Mouse (Mus musculus) hindbrain, embryonic 14.5 days (tissue): ENCODE measurements at regions not wholly inside any gene's neighbourhood (a gene's known extent, or its start where the extent isn't known, plus 50 kb on each side); places are given as distances from the start of the nearest gene placed in this dataset.
A peak's percentile ranks its signal among the peaks of the same experiment; 100 is the strongest.

ENCODE experiments used
- ATAC-seq: fragments of 200-750 bp; cut with Nextera tagmentation; 2 replicates; pipeline ENCODE4 v1.8.0; 2017; ENCODE audit warnings: moderate number of reproducible peaks, mild to moderate bottlenecking, moderate TSS enrichment, moderate library complexity; ENCODE audit not compliant: low FRiP score
- DNase-seq: peaks from one replicate; pipeline ENCODE4 v3.0.0-alpha.2; 2015; ENCODE audit warnings: low spot score
- H3K27ac ChIP-seq: fragments of 300-500 bp; sonication (generic); 2 replicates; pipeline ENCODE4 v1.5.1; 2014; ENCODE audit warnings: mild to moderate bottlenecking, moderate library complexity
- H3K27me3 ChIP-seq: fragments of 300-500 bp; sonication (generic); 2 replicates; pipeline ENCODE4 v1.6.1; 2014; ENCODE audit warnings: mild to moderate bottlenecking, low read length, mixed read lengths; ENCODE audit not compliant: control insufficient read depth, insufficient read depth
- H3K36me3 ChIP-seq: fragments of 300-500 bp; sonication (generic); replicated peaks from 2 replicates; pipeline ENCODE4 v1.6.1; 2014; ENCODE audit not compliant: control insufficient read depth, insufficient read depth
- H3K4me1 ChIP-seq: fragments of 300-500 bp; sonication (generic); replicated peaks from 2 replicates; pipeline ENCODE4 v1.6.1; 2014; ENCODE audit warnings: antibody characterized with exemption, low read length, mixed read lengths; ENCODE audit not compliant: control insufficient read depth, insufficient read depth
- H3K4me2 ChIP-seq: fragments of 300-500 bp; sonication (generic); replicated peaks from 2 replicates; pipeline ENCODE4 v1.6.1; 2014; ENCODE audit warnings: mild to moderate bottlenecking, moderate library complexity
- H3K4me3 ChIP-seq: fragments of 300-500 bp; sonication (generic); replicated peaks from 2 replicates; pipeline ENCODE4 v1.5.1; 2014; ENCODE audit warnings: mild to moderate bottlenecking, low read length
- H3K9ac ChIP-seq: fragments of 300-500 bp; sonication (generic); 2 replicates; pipeline ENCODE4 v1.6.1; 2014
- H3K9me3 ChIP-seq: fragments of 300-500 bp; sonication (generic); 2 replicates; pipeline ENCODE4 v1.6.1; 2016; ENCODE audit warnings: low read length; ENCODE audit not compliant: control insufficient read depth
- WGBS: fragments of 180-500 bp; shearing (Covaris S2); extraction: QIAGEN DNeasy Blood & Tissue Kit; methylation state at CpG from one replicate; pipeline ENCODE4 v1.1.7; 2014; 5-methylcytosine and 5-hydroxymethylcytosine counted together

GRCm38 (mm10) chr9:112608932-112609331 lies 373.2 kb upstream of the Arpp21 start:
- H3K9me3 ChIP-seq = no peaks in the 10 kb centered on the region
- no peaks in the 10 kb centered on the region for H3K36me3 ChIP-seq
- H3K4me2 ChIP-seq = no peak overlapping the region
- H3K4me3 ChIP-seq = no peak overlapping the region
- WGBS = 90% methylated on average over 4 of the region's 4 CpGs
- DNase-seq (no peak), ATAC-seq (no peak)
- H3K27ac ChIP-seq = no peak overlapping the region
- no peak overlapping the region for H3K9ac ChIP-seq
- H3K4me1 ChIP-seq = no peaks in the 10 kb centered on the region
- no peaks in the 10 kb centered on the region for H3K27me3 ChIP-seq

DNA sequence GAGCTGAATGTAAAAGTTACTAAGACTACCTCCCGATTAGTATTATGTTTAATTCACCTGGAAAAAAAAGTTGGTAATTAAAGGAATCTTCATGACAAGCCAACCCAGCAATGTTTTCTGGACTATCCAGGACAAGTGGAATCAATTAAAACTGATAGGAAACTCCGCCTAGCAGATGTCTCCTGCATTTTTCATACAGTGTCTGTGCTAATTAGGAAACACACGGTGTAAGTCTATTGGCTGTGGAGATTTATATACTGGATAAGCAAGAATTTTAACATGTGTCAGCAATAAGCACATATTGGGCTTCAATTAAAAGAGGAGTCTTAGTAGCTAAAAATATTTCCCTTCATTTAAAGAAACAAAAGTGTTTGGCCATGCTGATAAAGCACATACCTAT lies 371.5 kb upstream of the Arpp21 start:
- no peak for DNase-seq

DNA sequence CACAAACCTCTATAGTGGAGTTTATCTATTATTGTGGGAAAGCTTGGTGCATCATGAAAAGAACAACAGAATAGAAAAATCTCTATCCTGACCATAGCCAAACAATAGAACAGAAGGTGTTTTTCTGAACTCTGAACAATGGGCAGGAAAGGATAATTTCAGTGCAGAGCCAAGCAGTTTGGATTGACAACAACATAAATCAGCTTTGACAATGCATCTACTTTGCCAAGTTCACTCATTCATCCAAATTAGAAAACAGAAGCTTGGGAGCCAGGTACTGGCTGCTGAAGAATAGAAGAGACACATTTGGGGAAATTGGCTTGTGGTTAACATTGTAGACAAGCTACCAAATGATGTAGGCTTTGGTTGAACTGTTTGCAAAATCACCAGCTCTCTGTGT lies 360.0 kb upstream of the Arpp21 start:
- no peaks in the 10 kb centered on the region for H3K9me3 ChIP-seq
- no peaks in the 10 kb centered on the region for H3K4me1 ChIP-seq
- DNase-seq (peak; percentile 35), ATAC-seq (no peak)
- H3K27me3 ChIP-seq = no peaks in the 10 kb centered on the region
- H3K36me3 ChIP-seq = no peaks in the 10 kb centered on the region
- no peak overlapping the region for H3K4me2 ChIP-seq
- no peak overlapping the region for H3K27ac ChIP-seq
- H3K4me3 ChIP-seq = no peak overlapping the region
- H3K9ac ChIP-seq = no peak overlapping the region

More for the DNA sequence above, 371.5 kb upstream of the Arpp21 start:
- H3K36me3 ChIP-seq = no peaks in the 10 kb centered on the region
- 76% methylated on average over 3 of the region's 3 CpGs for WGBS
- H3K4me3 ChIP-seq = no peak overlapping the region
- no peak for ATAC-seq
- no peaks in the 10 kb centered on the region for H3K27me3 ChIP-seq
- H3K4me1 ChIP-seq = no peaks in the 10 kb centered on the region
- no peak overlapping the region for H3K4me2 ChIP-seq
- no peak overlapping the region for H3K27ac ChIP-seq
- H3K9me3 ChIP-seq = no peaks in the 10 kb centered on the region
- H3K9ac ChIP-seq = no peak overlapping the region

- Histone ChIP-seq H3K27me3 (no peaks in the 10 kb centered on the region), H3K27ac (no peak overlapping the region), H3K4me2 (no peak overlapping the region), H3K9me3 (no peaks in the 10 kb centered on the region), H3K9ac (no peak overlapping the region), H3K36me3 (no peaks in the 10 kb centered on the region), H3K4me3 (no peak overlapping the region), H3K4me1 (no peaks in the 10 kb centered on the region)
- WGBS = 59% methylated on average over 3 of the region's 3 CpGs
- ATAC-seq = no peak
- no peak for DNase-seq
Measured at GRCm38 (mm10) chr9:112590241-112590640, 354.5 kb upstream of the Arpp21 start.

DNA sequence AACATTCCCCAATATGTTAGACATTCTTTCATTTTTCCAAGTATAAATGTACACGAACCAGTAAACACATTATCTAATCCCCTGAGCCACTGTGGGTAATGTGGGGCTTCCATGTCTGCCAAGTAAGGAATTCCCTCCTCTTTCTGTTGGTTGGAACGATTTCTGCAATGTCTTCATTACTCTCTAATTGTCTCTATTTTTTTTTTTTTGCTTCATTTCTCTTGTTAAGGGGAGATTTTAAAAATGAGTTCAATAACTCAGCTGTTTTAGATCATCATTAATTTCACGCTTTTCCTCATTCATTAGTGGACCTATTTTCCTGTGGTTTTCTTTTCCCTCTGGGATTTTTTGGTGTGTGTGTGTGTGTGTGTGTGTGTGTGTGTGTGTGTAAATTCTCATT lies 337.6 kb upstream of the Arpp21 start:
- Histone ChIP-seq H3K4me1 (no peaks in the 10 kb centered on the region), H3K9me3 (no peaks in the 10 kb centered on the region), H3K4me3 (no peak overlapping the region), H3K27ac (no peak overlapping the region), H3K9ac (no peak overlapping the region), H3K36me3 (no peaks in the 10 kb centered on the region), H3K27me3 (no peaks in the 10 kb centered on the region), H3K4me2 (no peak overlapping the region)
- no peak for ATAC-seq
- 39% methylated on average over 3 of the region's 3 CpGs for WGBS
- DNase-seq = peak; percentile 62

GRCm38 (mm10) chr9:112561348-112561747 lies 325.6 kb upstream of the Arpp21 start:
- DNase-seq = no peak
- no peak overlapping the region for H3K9ac ChIP-seq
- no peak overlapping the region for H3K4me3 ChIP-seq

GRCm38 (mm10) chr9:112560226-112560625 lies 324.5 kb upstream of the Arpp21 start:
- no peak overlapping the region for H3K4me3 ChIP-seq
- H3K27ac ChIP-seq = no peak overlapping the region
- H3K36me3 ChIP-seq = no peaks in the 10 kb centered on the region
- DNase-seq (no peak), ATAC-seq (no peak)
- no peaks in the 10 kb centered on the region for H3K27me3 ChIP-seq
- H3K9ac ChIP-seq = no peak overlapping the region
- 90% methylated on average over 4 of the region's 4 CpGs for WGBS
- H3K4me2 ChIP-seq = no peak overlapping the region
- peaks cover 6% of the 10 kb centered on the region; the same call in 1 of the 2 replicates for H3K4me1 ChIP-seq
- H3K9me3 ChIP-seq = no peaks in the 10 kb centered on the region

More at GRCm38 (mm10) chr9:112561348-112561747, 325.6 kb upstream of the Arpp21 start:
- H3K36me3 ChIP-seq = no peaks in the 10 kb centered on the region
- no peaks in the 10 kb centered on the region for H3K9me3 ChIP-seq
- H3K27ac ChIP-seq = no peak overlapping the region
- no peaks in the 10 kb centered on the region for H3K27me3 ChIP-seq
- no peak for ATAC-seq
- no peak overlapping the region for H3K4me2 ChIP-seq
- H3K4me1 ChIP-seq = peaks cover 6% of the 10 kb centered on the region; the same call in 1 of the 2 replicates

- H3K9me3 ChIP-seq = no peaks in the 10 kb centered on the region
- no peak overlapping the region for H3K9ac ChIP-seq
- H3K27me3 ChIP-seq = no peaks in the 10 kb centered on the region
- no peaks in the 10 kb centered on the region for H3K4me1 ChIP-seq
- H3K36me3 ChIP-seq = no peaks in the 10 kb centered on the region
- H3K4me3 ChIP-seq = no peak overlapping the region
- no peak overlapping the region for H3K4me2 ChIP-seq
- ATAC-seq (no peak), DNase-seq (no peak)
- no peak overlapping the region for H3K27ac ChIP-seq
- 80% methylated on average over 2 of the region's 2 CpGs for WGBS
Measured at GRCm38 (mm10) chr9:112537924-112538323, 302.2 kb upstream of the Arpp21 start.

DNA sequence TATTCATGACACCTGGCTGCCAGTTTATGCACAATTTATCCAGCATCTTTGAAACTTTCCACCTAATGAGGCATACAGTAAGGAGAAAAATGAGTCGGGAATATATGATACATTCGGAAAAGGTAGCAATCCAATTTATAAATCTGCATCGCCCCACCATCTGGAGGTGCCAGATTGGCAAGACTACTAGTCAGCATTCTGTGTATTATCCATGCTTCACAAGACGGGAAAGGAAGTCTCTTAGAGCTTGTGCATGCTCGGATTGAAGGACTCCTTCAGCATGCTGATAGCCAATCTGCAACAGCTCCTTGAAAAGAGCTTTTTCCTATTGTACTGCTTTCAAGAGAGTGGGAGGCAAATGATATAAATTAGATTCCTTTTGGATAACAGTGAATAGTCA lies 289.6 kb upstream of the Arpp21 start:
- DNase-seq (no peak), ATAC-seq (no peak)
- no peak overlapping the region for H3K4me2 ChIP-seq
- H3K9ac ChIP-seq = no peak overlapping the region
- no peaks in the 10 kb centered on the region for H3K4me1 ChIP-seq
- no peak overlapping the region for H3K4me3 ChIP-seq
- no peaks in the 10 kb centered on the region for H3K9me3 ChIP-seq
- 68% methylated on average over 5 of the region's 5 CpGs for WGBS
- H3K36me3 ChIP-seq = no peaks in the 10 kb centered on the region
- H3K27ac ChIP-seq = no peak overlapping the region
- H3K27me3 ChIP-seq = no peaks in the 10 kb centered on the region

DNA sequence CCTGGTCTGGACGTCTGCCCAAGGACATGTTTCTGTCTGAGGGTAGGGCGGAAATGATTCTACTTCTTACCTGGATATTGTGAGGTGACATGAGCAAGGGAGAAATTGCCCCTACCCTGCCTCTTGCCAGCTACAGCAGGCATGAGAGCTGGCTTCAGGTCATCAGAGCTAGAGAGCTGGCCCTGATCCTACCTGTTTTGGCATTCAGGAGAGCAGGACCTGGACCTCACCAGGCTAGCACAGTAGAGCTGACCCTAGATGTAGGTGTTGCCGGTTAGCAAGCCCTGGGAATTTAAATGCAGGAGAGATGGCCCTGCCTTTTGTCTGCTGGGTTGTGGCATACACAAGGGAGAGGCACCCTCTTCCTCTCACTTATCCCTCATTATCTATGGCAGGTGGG lies 287.5 kb upstream of the Arpp21 start:
- 86% methylated on average over 3 of the region's 3 CpGs for WGBS
- Histone ChIP-seq H3K27me3 (no peaks in the 10 kb centered on the region), H3K4me1 (no peaks in the 10 kb centered on the region), H3K4me3 (no peak overlapping the region), H3K27ac (no peak overlapping the region), H3K9me3 (no peaks in the 10 kb centered on the region), H3K36me3 (no peaks in the 10 kb centered on the region), H3K4me2 (no peak overlapping the region), H3K9ac (no peak overlapping the region)
- ATAC-seq (no peak), DNase-seq (no peak)
